Mouse (Mus musculus) midbrain, embryonic 10.5 days (tissue): ENCODE results near the gene Olfr74. TPM values are rescaled to one million over a fixed set of nuclear protein-coding genes. Genes with fewer than 3 reads are reported as not detected.
"Not testable (repeated sequence)": the region's sequence is repeated elsewhere in the genome, so short reads cannot be mapped to it uniquely, and the experiment has no call there.

Experiments
- DNase-seq: peaks from one replicate; pipeline ENCODE4 v3.0.0-alpha.2; 2017; ENCODE audit warnings: low spot score
- H3K27ac ChIP-seq: fragments of 300-500 bp; sonication (generic); replicated peaks from 2 replicates; pipeline ENCODE4 v1.5.1; 2016; ENCODE audit warnings: mild to moderate bottlenecking
- H3K27me3 ChIP-seq: fragments of 300-500 bp; sonication (generic); 2 replicates; pipeline ENCODE4 v1.6.1; 2016; ENCODE audit warnings: low read depth, mild to moderate bottlenecking; ENCODE audit not compliant: poor library complexity, severe bottlenecking
- H3K36me3 ChIP-seq: fragments of 300-500 bp; sonication (generic); 2 replicates; pipeline ENCODE4 v1.6.1; 2016; ENCODE audit warnings: mild to moderate bottlenecking, moderate library complexity
- H3K4me1 ChIP-seq: fragments of 300-500 bp; sonication (generic); 2 replicates; pipeline ENCODE4 v1.6.1; 2016
- H3K4me3 ChIP-seq: fragments of 300-500 bp; sonication (generic); 2 replicates; pipeline ENCODE4 v1.5.1; 2016; ENCODE audit warnings: mild to moderate bottlenecking, moderate library complexity
- H3K9me3 ChIP-seq: fragments of 300-500 bp; sonication (generic); replicated peaks from 2 replicates; pipeline ENCODE4 v1.6.1; 2016; ENCODE audit warnings: mild to moderate bottlenecking
- WGBS: fragments of 180-500 bp; shearing (Covaris S2); methylation state at CpG from one replicate; pipeline ENCODE4 v1.1.7; 2016; 5-methylcytosine and 5-hydroxymethylcytosine counted together
- polyA plus RNA-seq: library from polyadenylated mRNA; unstranded; fragments of >200 nt; fragmentation: Nextera tagmentation; extraction: Ambion mirVana; gene quantifications from 2 replicates; pipeline ENCODE4 v1.2.1, GENCODE M21; 2016

Olfr74 gene
- polyA plus RNA-seq = not detected in 2 replicates

- Histone ChIP-seq H3K4me1 (no peaks in the 10 kb centered on the region), H3K36me3 (no peaks in the 10 kb centered on the region), H3K27ac (no peak within 1 kb of the TSS), H3K4me3 (no peak within 1 kb of the TSS), H3K27me3 (no peaks in the 10 kb centered on the region), H3K9me3 (no peaks in the 10 kb centered on the region)
- WGBS = 80% methylated on average over 3 of the region's 3 CpGs
- no peak for DNase-seq
These were observed at the start of gene Olfr74 for GRCm38 (mm10) chr2:87974563-87974962. Gene Olfr74, minus strand, starts transcription at chr2:87974663.

DNA sequence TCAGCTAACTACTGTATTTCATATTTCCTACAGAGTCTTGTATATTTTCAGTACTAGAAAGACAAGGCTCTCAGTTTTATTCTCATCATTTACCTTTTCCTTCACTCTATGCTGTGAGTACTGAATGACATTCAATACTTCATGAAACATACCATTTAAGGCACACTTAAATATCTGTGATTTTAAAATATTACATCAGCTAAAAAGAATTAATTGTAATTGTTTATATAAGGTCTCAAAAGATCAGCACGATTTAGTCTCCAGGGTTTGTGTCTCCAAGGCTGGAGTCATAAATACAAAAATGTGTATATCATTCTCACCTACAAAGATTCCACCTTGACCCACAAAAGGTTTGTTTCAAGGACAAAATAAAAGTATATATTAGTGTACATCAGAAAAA lies 48.0 kb upstream of the Olfr74 start, which contains the start of gene Olfr1161:
Gene Olfr1161, plus strand, starts transcription at position 301 of the 400 bp plus-strand sequence.
- WGBS = 81% methylated on average over 1 of the region's 1 CpGs
- H3K4me3 ChIP-seq, H3K27me3 ChIP-seq, H3K27ac ChIP-seq, H3K36me3 ChIP-seq, H3K4me1 ChIP-seq, DNase-seq, H3K9me3 ChIP-seq: not testable (repeated sequence)

GRCm38 (mm10) chr2:88007515-88008318 lies 33.3 kb upstream of the Olfr74 start, which contains the start of gene Olfr1160:
Gene Olfr1160, minus strand, starts transcription at chr2:88008268.
- Histone ChIP-seq H3K9me3 (no peaks in the 10 kb centered on the region), H3K4me1 (no peaks in the 10 kb centered on the region)
- no peak for DNase-seq

DNA sequence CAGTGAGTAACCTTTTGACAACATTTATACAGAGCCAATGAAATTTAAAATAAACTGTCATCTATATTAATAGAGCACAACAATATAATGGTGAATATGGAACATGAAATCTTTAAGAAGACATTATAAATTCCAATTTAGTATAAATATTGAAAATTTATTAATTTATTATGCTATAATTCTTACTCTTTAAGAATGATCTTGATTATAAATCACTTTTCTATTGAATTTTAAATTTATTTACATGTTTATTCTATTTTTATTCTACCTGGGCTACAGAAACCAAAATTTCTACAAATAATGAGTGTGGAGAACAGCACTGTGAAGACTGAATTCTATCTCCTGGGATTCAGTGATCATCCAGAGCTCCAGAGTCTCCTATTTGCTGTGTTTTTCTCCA lies 15.3 kb upstream of the Olfr74 start, which contains the start of gene Olfr1158:
Gene Olfr1158, plus strand, starts transcription at position 301 of the 400 bp plus-strand sequence.
- no peak within 1 kb of the TSS for H3K4me3 ChIP-seq

More at GRCm38 (mm10) chr2:88007515-88008318, 33.3 kb upstream of the Olfr74 start, which contains the start of gene Olfr1160:
- no peak within 1 kb of the TSS for H3K27ac ChIP-seq
- no peaks in the 10 kb centered on the region for H3K36me3 ChIP-seq
- no peak within 1 kb of the TSS for H3K4me3 ChIP-seq
- no peaks in the 10 kb centered on the region for H3K27me3 ChIP-seq

GRCm38 (mm10) chr2:87968199-87968598 lies 6.3 kb downstream of the Olfr74 start, which contains the start of gene Olfr1157:
Gene Olfr1157, minus strand, starts transcription at chr2:87968299.
- Histone ChIP-seq H3K27ac (no peak within 1 kb of the TSS), H3K36me3 (no peaks in the 10 kb centered on the region)
- 97% methylated on average over 4 of the region's 4 CpGs for WGBS

More for the DNA sequence above, 15.3 kb upstream of the Olfr74 start, which contains the start of gene Olfr1158:
- H3K27ac ChIP-seq = no peak within 1 kb of the TSS
- H3K27me3 ChIP-seq = no peaks in the 10 kb centered on the region
- no peaks in the 10 kb centered on the region for H3K4me1 ChIP-seq
- no peak for DNase-seq
- no peaks in the 10 kb centered on the region for H3K9me3 ChIP-seq
- no peaks in the 10 kb centered on the region for H3K36me3 ChIP-seq

GRCm38 (mm10) chr2:87953000-87953399 lies 21.5 kb downstream of the Olfr74 start, which contains the start of gene Olfr1156:
Gene Olfr1156, minus strand, starts transcription at chr2:87953100.
- Histone ChIP-seq H3K36me3 (no peaks in the 10 kb centered on the region), H3K4me3 (no peak within 1 kb of the TSS), H3K4me1 (no peaks in the 10 kb centered on the region), H3K27ac (no peak within 1 kb of the TSS), H3K9me3 (no peaks in the 10 kb centered on the region), H3K27me3 (no peaks in the 10 kb centered on the region)
- no peak for DNase-seq

More at GRCm38 (mm10) chr2:87968199-87968598, 6.3 kb downstream of the Olfr74 start, which contains the start of gene Olfr1157:
- no peaks in the 10 kb centered on the region for H3K9me3 ChIP-seq
- no peak for DNase-seq
- no peaks in the 10 kb centered on the region for H3K4me1 ChIP-seq
- no peaks in the 10 kb centered on the region for H3K27me3 ChIP-seq
- H3K4me3 ChIP-seq = no peak within 1 kb of the TSS

DNA sequence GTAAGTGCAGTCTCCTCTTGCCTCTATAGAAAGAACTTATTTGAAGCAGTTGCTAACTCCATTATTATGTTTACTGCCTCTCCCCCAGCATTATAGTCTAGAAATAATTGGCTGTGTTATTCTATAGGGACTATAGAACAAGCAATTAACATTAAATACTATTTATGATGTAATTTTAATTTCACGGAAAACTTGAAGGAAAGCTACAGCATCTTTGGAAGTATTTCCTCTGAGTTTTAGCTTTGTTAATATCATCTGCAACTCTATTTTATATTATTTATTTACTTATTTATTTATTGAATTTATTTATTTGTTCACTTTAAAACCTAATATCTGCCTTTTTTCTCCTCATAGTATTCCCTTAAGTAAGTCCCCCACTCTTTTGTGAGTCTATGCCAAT lies 29.4 kb downstream of the Olfr74 start, which contains the start of gene Olfr1155:
Gene Olfr1155, minus strand, starts transcription at position 101 of the 400 bp plus-strand sequence.
- WGBS = 94% methylated on average over 1 of the region's 1 CpGs
- no peak for DNase-seq
- no peaks in the 10 kb centered on the region for H3K4me1 ChIP-seq
- H3K27ac ChIP-seq = no peak within 1 kb of the TSS
- no peaks in the 10 kb centered on the region for H3K36me3 ChIP-seq
- H3K4me3 ChIP-seq = no peak within 1 kb of the TSS
- no peaks in the 10 kb centered on the region for H3K9me3 ChIP-seq
- no peaks in the 10 kb centered on the region for H3K27me3 ChIP-seq

Other genes with a start within 250 kb of the Olfr74 start
- gene Olfr1138, start 234.7 kb downstream of the Olfr74 start, polyA plus RNA-seq = not detected in 2 replicates
- gene Olfr1140, start 230.9 kb downstream of the Olfr74 start, polyA plus RNA-seq = not detected in 2 replicates
- not detected in 2 replicates for gene Olfr1141, start 220.7 kb downstream of the Olfr74 start, polyA plus RNA-seq
- not detected in 2 replicates for gene Olfr152, start 195.2 kb downstream of the Olfr74 start, polyA plus RNA-seq
- gene Olfr1143, start 174.1 kb downstream of the Olfr74 start, polyA plus RNA-seq = not detected in 2 replicates
- gene Olfr1145, start 164.8 kb downstream of the Olfr74 start, polyA plus RNA-seq = not detected in 2 replicates
- gene Olfr1148, start 144.1 kb downstream of the Olfr74 start, polyA plus RNA-seq = not detected in 2 replicates
- not detected in 2 replicates for gene Olfr1150-ps1, start 130.7 kb downstream of the Olfr74 start, polyA plus RNA-seq
- not detected in 2 replicates for gene Olfr1151, start 118.8 kb downstream of the Olfr74 start, polyA plus RNA-seq
- gene Olfr1152, start 108.2 kb downstream of the Olfr74 start, polyA plus RNA-seq = 0.01 and 0.02 TPM in 2 replicates
- not detected in 2 replicates for gene Olfr1153, start 79.7 kb downstream of the Olfr74 start, polyA plus RNA-seq
- not detected in 2 replicates for gene Olfr1154, start 69.5 kb downstream of the Olfr74 start, polyA plus RNA-seq
- gene Olfr1155, start 29.5 kb downstream of the Olfr74 start, polyA plus RNA-seq = not detected in 2 replicates
- gene Olfr1156, start 21.6 kb downstream of the Olfr74 start, polyA plus RNA-seq = not detected in 2 replicates
- gene Olfr1157, start 6.4 kb downstream of the Olfr74 start, polyA plus RNA-seq = not detected in 2 replicates
- not detected in 2 replicates for gene Olfr1158, start 15.4 kb upstream of the Olfr74 start, polyA plus RNA-seq
- gene Olfr1160, start 33.6 kb upstream of the Olfr74 start, polyA plus RNA-seq = not detected in 2 replicates
- gene Olfr1161, start 48.1 kb upstream of the Olfr74 start, polyA plus RNA-seq = not detected in 2 replicates
- gene Olfr73, start 63.0 kb upstream of the Olfr74 start, polyA plus RNA-seq = not detected in 2 replicates
- not detected in 2 replicates for gene Olfr1162, start 76.5 kb upstream of the Olfr74 start, polyA plus RNA-seq
- gene Olfr1163, start 97.2 kb upstream of the Olfr74 start, polyA plus RNA-seq = not detected in 2 replicates
- gene Olfr1164, start 119.3 kb upstream of the Olfr74 start, polyA plus RNA-seq = not detected in 2 replicates
- gene Olfr1166, start 153.6 kb upstream of the Olfr74 start, polyA plus RNA-seq = not detected in 2 replicates
- not detected in 2 replicates for gene Olfr1167, start 180.5 kb upstream of the Olfr74 start, polyA plus RNA-seq
- not detected in 2 replicates for gene Olfr1168, start 207.2 kb upstream of the Olfr74 start, polyA plus RNA-seq